Mouse (Mus musculus) layer of hippocampus, adult 2 months (tissue): ENCODE data around the gene Vmn1r197. TPM values are rescaled to one million over a fixed set of nuclear protein-coding genes. Genes with fewer than 3 reads are reported as not detected.
"Not testable (repeated sequence)": the region's sequence is repeated elsewhere in the genome, so short reads cannot be mapped to it uniquely, and the experiment has no call there.

Experiments used
- DNase-seq, 2 experiments: peaks; one replicate each; pipeline ENCODE4 v3.0.0; 2022; ENCODE audit warnings: low spot score in 2 of 2
- H3K27ac ChIP-seq: fragments of 200-600 bp; 2 replicates; pipeline ENCODE4 v1.8.1; 2022
- H3K4me3 ChIP-seq: fragments of 200-600 bp; 2 replicates; pipeline ENCODE4 v1.8.1; 2022; ENCODE audit warnings: mild to moderate bottlenecking
- CTCF ChIP-seq: fragments of 200-600 bp; conservative IDR thresholded peaks from 2 replicates; pipeline ENCODE4 v1.8.1; 2022; ENCODE audit warnings: antibody characterized with exemption, mild to moderate bottlenecking, moderate library complexity
- long read RNA-seq, 2 experiments: library from polyadenylated mRNA; stranded (forward); transcript quantifications; one replicate each; pipeline ENCODE4 v2.0.0; 2021; ENCODE audit warnings: borderline mapping rate in 2 of 2
- total RNA-seq, 2 experiments: library from RNA; stranded (reverse); gene quantifications; 2 replicates each; pipeline ENCODE4 v1.2.3; 2021

The Vmn1r197 gene
- not detected for total RNA-seq
- long read RNA-seq, experiment 1 = 0 reads
- long read RNA-seq, experiment 2 = 0 reads

DNA sequence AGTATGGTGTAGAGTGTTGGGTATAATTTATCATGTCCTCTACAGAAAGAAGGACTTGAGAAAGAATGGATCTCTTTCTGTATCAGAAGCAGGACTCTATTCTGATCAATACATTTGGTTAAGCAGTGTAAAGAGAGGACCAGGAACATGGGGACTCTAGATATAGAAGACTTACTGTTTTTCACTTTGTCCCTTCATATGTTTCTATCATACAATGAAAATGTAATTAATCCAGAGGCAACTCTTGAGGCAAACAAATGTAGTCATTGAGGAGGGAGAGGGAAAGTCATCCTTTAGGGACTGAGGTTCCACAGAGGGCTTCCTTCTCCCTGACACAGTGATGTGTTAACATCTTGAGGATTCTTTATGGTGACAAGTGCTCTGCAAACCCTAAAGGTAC lies at the start of gene Vmn1r197:
Gene Vmn1r197 (plus strand): TSS at position 301 of the 400 bp plus-strand sequence.
- no peak for TF ChIP-seq CTCF
- no peak for DNase-seq
- no peak within 1 kb of the TSS for H3K4me3 ChIP-seq
- no peak within 1 kb of the TSS for H3K27ac ChIP-seq

- no peak for DNase-seq
- 0 out of 2 replicates have a peak, but pooled peaks have one; percentile 4 for TF ChIP-seq CTCF
- Histone ChIP-seq H3K27ac (no peak overlapping the region), H3K4me3 (no peak overlapping the region)
Observed at GRCm38 (mm10) chr13:22284578-22284977, 39.8 kb upstream of the Vmn1r197 start.

DNA sequence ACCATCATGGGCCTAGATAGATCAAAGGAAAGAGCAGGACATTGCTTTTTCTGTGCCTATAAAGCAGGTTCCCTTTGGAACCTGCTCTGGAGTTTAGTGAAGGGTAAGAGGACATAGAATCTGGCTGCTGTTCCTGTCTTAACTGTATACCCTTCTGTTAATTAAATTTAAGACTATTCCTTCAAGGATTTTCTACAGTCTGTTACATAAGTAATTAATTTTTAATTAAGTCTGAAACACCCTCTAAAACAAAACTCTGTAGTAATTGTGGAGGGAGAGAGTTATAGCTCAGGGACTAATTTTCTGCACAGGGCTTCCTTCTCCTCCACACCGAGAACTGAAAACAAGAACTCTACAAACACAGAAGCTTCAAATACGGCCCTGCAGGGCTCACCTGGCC lies 34.8 kb upstream of the Vmn1r197 start, which contains the start of gene Vmn1r196:
Gene Vmn1r196 (plus strand): TSS at position 301 of the 400 bp plus-strand sequence.
- no peak within 1 kb of the TSS for H3K4me3 ChIP-seq
- H3K27ac ChIP-seq = no peak within 1 kb of the TSS
- no peak for TF ChIP-seq CTCF
- no peak for DNase-seq

DNA sequence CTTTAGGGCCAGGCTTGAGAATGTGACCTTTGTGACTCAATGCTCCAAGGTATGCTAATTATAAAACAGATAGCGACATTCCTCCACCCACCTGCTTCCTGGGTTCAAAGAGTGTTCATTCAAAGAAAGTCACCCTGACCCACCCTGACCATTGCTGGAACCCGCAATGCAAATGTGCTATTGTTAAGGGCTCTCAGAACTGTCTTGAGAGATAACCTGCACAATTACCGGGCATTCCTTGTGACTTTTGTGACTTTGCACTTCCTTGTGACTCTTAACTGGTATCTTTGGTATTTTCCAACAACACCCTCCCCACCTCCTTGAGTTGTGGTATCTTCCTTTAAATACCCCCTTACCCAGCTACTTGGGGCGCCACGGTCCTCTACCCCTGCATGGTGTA lies 16.3 kb upstream of the Vmn1r197 start:
- H3K4me3 ChIP-seq, DNase-seq, H3K27ac ChIP-seq: not testable (repeated sequence)

DNA sequence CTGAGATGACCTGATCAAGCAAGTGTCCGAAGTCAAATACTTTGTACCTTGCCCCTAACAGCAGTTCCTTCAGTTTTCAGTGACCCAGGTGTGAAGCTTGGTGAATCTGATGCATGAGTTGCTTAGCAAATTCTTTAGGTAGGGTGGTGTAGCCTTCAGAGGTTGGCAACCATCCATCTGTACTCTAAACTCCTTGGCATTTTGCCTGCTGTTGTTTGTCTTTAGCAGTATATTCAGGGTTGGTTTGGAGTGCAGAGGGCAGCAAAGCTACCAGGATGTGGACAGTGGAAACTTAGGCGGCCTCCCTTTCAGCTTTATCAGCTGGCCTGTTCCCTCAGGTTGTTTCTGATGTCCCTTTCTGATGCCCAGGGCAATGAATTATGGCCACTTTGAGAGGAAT lies 9.0 kb upstream of the Vmn1r197 start:
- no peak overlapping the region for H3K27ac ChIP-seq
- no peak for TF ChIP-seq CTCF
- no peak overlapping the region for H3K4me3 ChIP-seq
- DNase-seq = no peak

- DNase-seq = no peak
- TF ChIP-seq CTCF = no peak
- no peak overlapping the region for H3K4me3 ChIP-seq
- H3K27ac ChIP-seq = no peak overlapping the region
Observed at GRCm38 (mm10) chr13:22317366-22317765, 7.0 kb upstream of the Vmn1r197 start.

DNA sequence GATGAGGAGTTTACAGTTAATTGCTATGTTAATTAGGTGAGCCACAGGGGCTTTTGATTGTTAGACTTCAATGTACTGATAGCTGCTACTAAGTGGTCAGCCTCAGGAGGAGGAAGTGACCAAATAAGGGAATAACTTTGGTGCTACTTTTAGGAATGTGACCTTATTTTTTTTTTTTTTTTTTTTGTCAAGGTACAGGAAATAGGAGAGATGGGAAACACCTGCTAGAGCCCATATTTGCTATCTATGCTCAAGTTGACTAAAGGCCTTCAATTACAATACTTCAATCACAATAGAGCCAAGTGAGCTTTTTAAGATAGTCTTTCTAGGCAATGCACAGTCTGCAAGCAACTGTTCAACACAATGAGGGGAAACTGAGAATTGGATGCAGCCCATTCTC lies 4.3 kb upstream of the Vmn1r197 start:
- DNase-seq = no peak
- TF ChIP-seq CTCF = no peak
- H3K4me3 ChIP-seq = no peak overlapping the region
- H3K27ac ChIP-seq = no peak overlapping the region

DNA sequence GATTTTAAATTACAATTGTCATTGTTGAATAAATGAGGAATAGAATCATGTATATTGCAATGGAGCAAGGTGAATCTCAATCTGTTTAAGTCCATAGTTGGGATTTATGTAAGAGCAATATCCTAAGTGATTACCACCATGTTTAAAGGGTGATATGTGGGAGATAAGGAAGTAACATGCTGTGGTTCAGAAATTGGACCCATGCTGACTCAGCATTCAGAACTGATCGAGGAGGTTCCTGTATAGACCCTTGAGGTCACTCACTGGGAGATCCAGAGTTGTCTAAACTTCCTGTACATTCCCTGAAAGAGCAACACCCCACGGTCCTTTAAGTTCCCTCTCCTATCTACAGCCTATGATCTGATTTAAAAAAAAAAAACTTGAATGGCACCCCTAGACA lies 8.9 kb downstream of the Vmn1r197 start:
- DNase-seq = no peak
- Histone ChIP-seq H3K4me3 (no peak overlapping the region), H3K27ac (no peak overlapping the region)
- TF ChIP-seq CTCF = no peak

DNA sequence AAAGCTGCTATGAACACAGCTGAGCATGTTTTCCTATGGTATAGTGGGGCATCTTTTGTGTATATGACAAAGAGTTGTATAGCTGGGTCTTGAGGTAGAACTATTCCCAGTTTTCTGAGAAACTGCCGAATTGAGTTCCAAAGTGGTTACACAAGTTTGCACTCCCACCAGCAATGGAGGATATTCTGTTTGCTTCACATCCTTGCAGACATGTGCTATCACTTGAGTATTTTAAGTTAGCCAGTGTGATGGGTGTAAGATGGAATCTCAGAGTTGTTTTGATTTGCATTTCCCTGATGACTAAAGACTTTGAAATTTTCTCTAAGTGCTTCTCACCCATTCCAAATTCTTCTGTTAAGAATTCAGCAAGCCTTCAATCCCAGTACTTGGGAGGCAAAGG lies 11.2 kb downstream of the Vmn1r197 start:
- TF ChIP-seq CTCF = no peak

DNA sequence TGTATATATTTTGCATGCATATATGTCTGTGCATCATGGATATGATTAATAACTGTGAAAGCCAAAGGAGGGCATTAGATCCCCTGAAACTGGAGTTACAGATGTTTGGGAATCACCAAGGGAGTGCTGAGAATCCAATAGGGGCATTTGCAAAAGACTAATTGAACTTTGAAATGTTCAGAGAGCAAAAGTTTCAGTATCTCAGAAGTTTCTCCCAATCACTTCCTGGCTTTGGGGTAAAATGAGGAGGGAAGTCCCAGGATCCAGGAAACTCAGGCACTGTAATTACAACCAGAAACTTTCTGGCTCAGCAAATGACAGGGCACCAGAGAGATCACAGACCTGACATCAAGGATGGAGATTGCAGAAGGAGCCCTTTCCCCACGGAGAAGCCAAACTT lies 25.7 kb downstream of the Vmn1r197 start, which contains the start of gene Vmn1r198:
Gene Vmn1r198 (plus strand): TSS at position 301 of the 400 bp plus-strand sequence.
- DNase-seq = no peak
- H3K27ac ChIP-seq = no peak within 1 kb of the TSS
- no peak for TF ChIP-seq CTCF
- no peak within 1 kb of the TSS for H3K4me3 ChIP-seq

More for the DNA sequence above, 11.2 kb downstream of the Vmn1r197 start:
- Histone ChIP-seq H3K4me3 (no peak overlapping the region), H3K27ac (no peak overlapping the region)
- DNase-seq = no peak

DNA sequence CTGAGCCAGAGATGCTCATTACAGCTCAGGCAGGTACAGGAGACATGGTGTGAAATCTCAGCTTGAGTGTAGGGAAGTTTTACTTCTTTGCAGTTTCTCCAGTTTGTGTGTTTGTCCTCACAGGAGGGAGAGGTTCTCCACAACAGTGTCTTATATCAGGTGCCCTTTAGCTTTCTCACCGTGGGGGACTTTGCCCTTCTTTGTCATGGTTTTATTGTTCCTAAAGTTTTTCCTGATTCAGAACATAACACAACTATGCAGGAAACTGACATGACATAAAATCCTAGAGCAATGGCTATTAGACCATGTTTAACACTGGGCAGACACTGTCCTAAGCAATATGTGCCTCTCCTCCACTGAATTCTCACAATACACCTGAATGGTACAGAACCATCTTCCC lies 26.4 kb downstream of the Vmn1r197 start:
- no peak overlapping the region for H3K27ac ChIP-seq
- no peak overlapping the region for H3K4me3 ChIP-seq
- no peak for TF ChIP-seq CTCF
- no peak for DNase-seq

DNA sequence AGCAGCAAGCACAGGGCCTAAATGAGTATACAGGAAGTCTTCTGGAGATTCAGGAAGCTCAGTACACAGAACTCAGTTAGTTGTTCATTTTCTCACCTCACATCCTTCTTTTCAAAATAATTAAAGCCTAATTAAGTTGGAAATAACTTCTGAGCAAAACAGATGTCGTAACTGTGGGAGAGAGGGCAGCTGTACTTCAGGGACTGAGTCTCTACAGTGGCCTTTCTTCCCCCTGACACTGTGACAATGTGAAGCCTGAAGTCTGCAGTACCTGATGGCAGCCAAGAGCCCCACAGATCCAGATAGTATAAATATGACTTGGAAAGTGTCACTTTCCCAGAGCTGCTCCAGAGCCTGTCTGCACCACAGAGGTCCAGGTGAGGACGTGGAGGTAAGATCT lies 55.1 kb downstream of the Vmn1r197 start, which contains the start of gene Vmn1r199:
Gene Vmn1r199 (plus strand): TSS at position 301 of the 400 bp plus-strand sequence.
- DNase-seq = no peak

GRCm38 (mm10) chr13:22381128-22381527 lies 56.7 kb downstream of the Vmn1r197 start:
- peak; percentile 45 to 67 for DNase-seq
- peak overlapping the region; percentile 81 for H3K27ac ChIP-seq
- not testable (repeated sequence) for H3K4me3 ChIP-seq

More for the DNA sequence above, 55.1 kb downstream of the Vmn1r197 start, which contains the start of gene Vmn1r199:
- Histone ChIP-seq H3K4me3 (no peak within 1 kb of the TSS), H3K27ac (peak within 1 kb of the TSS; percentile 81; the same call in 1 of the 2 replicates)
- no peak for TF ChIP-seq CTCF

Other genes with a start within 250 kb of the Vmn1r197 start
- gene Vmn1r188, start 240.1 kb upstream of the Vmn1r197 start, total RNA-seq = not detected
- not detected for gene Vmn1r189, start 218.8 kb upstream of the Vmn1r197 start, total RNA-seq
- not detected for gene Vmn1r191, start 140.6 kb upstream of the Vmn1r197 start, total RNA-seq
- not detected for gene Vmn1r192, start 133.4 kb upstream of the Vmn1r197 start, total RNA-seq
- not detected for gene Vmn1r193, start 101.4 kb upstream of the Vmn1r197 start, total RNA-seq
- not detected for gene Vmn1r194, start 80.4 kb upstream of the Vmn1r197 start, total RNA-seq
- not detected for gene Vmn1r195, start 54.1 kb upstream of the Vmn1r197 start, total RNA-seq
- gene Vmn1r196, start 34.7 kb upstream of the Vmn1r197 start, total RNA-seq = not detected
- gene Vmn1r198, start 25.8 kb downstream of the Vmn1r197 start, total RNA-seq = not detected
- gene Vmn1r199, start 55.2 kb downstream of the Vmn1r197 start, total RNA-seq = not detected
- gene Vmn1r200, start 65.8 kb downstream of the Vmn1r197 start, total RNA-seq = not detected
- not detected for gene Vmn1r201, start 147.3 kb downstream of the Vmn1r197 start, total RNA-seq
- not detected for gene Vmn1r202, start 180.8 kb downstream of the Vmn1r197 start, total RNA-seq
- under 1 TPM in 1 of 2 experiments, not detected in 1; 0.05 TPM for gene Vmn1r203, start 193.5 kb downstream of the Vmn1r197 start, total RNA-seq
- not detected for gene Vmn1r204, start 228.6 kb downstream of the Vmn1r197 start, total RNA-seq